Mouse (Mus musculus): ENCODE data around the gene Adnp. TPM values are rescaled to one million over a fixed set of nuclear protein-coding genes. Genes with fewer than 3 reads are reported as not detected.

Adnp gene
- polyA plus RNA-seq, 1 experiment, result 8.2 TPM

- peak; percentile 96 for TF ChIP-seq POLR2AphosphoS2 (IDR thresholded peaks at IDR 0.05; ENCODE audit: insufficient read length, low read depth)
- peak; percentile 96 for TF ChIP-seq POLR2A (IDR thresholded peaks at IDR 0.05; ENCODE audit: insufficient read length, low read depth)
- no peak for TF ChIP-seq MYOD1 (IDR thresholded peaks at IDR 0.05; ENCODE audit: control insufficient read depth in 1 of 3, insufficient read length in 2 of 3, low read depth in 2 of 3)
- Histone ChIP-seq H3K4me3 (peak within 1 kb of the TSS; percentile 96), H3K27me3 (ENCODE audit: control insufficient read depth, insufficient read depth, insufficient read length) (no peaks in the 10 kb centered on the region), H3K79me2 (ENCODE audit: control insufficient read depth, insufficient read depth) (peaks cover 44% of the 10 kb centered on the region), H3K4me2 (ENCODE audit: low read depth) (peak within 1 kb of the TSS; percentile 79), H3ac (ENCODE audit: control insufficient read depth, insufficient read length) (peak within 1 kb of the TSS; percentile 82), H3K36me3 (ENCODE audit: control insufficient read depth, insufficient read depth) (peaks cover 5% of the 10 kb centered on the region)
Measured at GRCm38 (mm10) chr2:168230026-168230728, 23.3 kb upstream of the Adnp start, which contains the start of the genes Gm20716, Dpm1 and Mocs3. Gm20716 (minus strand) TSS chr2:168230364. Dpm1 (minus strand) TSS chr2:168230591. Mocs3 (plus strand) TSS chr2:168230622.

- TF ChIP-seq E2F4 (IDR thresholded peaks at IDR 0.05; ENCODE audit: insufficient read depth) (no peak), USF1 (IDR thresholded peaks at IDR 0.05; ENCODE audit: low read depth) (no peak), POLR2AphosphoS2 (IDR thresholded peaks at IDR 0.05; ENCODE audit: insufficient read length, low read depth) (no peak), MYOG (IDR thresholded peaks at IDR 0.05; ENCODE audit: control insufficient read depth in 1 of 3, insufficient read depth in 1 of 3, insufficient read length in 2 of 3, low read depth in 2 of 3) (no peak)
- Histone ChIP-seq H3K79me2 (ENCODE audit: control insufficient read depth, insufficient read depth) (peaks cover 44% of the 10 kb centered on the region), H3K4me3 (peak overlapping the region; percentile 96), H3K4me2 (ENCODE audit: low read depth) (peak overlapping the region; percentile 79), H3ac (ENCODE audit: control insufficient read depth, insufficient read length) (peak overlapping the region; percentile 82), H3K36me3 (ENCODE audit: control insufficient read depth, insufficient read depth) (peaks cover 6% of the 10 kb centered on the region), H3K27me3 (ENCODE audit: control insufficient read depth, insufficient read depth, insufficient read length) (no peaks in the 10 kb centered on the region)
Measured at GRCm38 (mm10) chr2:168229116-168230025, 22.5 kb upstream of the Adnp start.

GRCm38 (mm10) chr2:168223326-168223725 lies 16.4 kb upstream of the Adnp start:
- TF ChIP-seq POLR2A (IDR thresholded peaks at IDR 0.05; ENCODE audit: insufficient read length, low read depth) (no peak), USF1 (IDR thresholded peaks at IDR 0.05; ENCODE audit: low read depth) (no peak), SRF (IDR thresholded peaks at IDR 0.05; ENCODE audit: control insufficient read depth, insufficient read length, low read depth) (no peak), TCF3 (IDR thresholded peaks at IDR 0.05; ENCODE audit: insufficient read length, low read depth) (no peak), MYOD1 (IDR thresholded peaks at IDR 0.05; ENCODE audit: control insufficient read depth in 1 of 3, insufficient read length in 2 of 3, low read depth in 2 of 3) (no peak), MAX (IDR thresholded peaks at IDR 0.05; ENCODE audit: low read depth) (no peak), MYOG (IDR thresholded peaks at IDR 0.05; ENCODE audit: control insufficient read depth in 1 of 3, insufficient read depth in 1 of 3, insufficient read length in 2 of 3, low read depth in 2 of 3) (no peak), CEBPB (IDR thresholded peaks at IDR 0.05; ENCODE audit: insufficient read depth, poor library complexity, severe bottlenecking) (no peak), E2F4 (IDR thresholded peaks at IDR 0.05; ENCODE audit: insufficient read depth) (no peak)
- no peak overlapping the region for H3K4me3 ChIP-seq
- peaks cover 31% of the 10 kb centered on the region for H3K36me3 ChIP-seq (ENCODE audit: control insufficient read depth, insufficient read depth)
- peaks cover 18% of the 10 kb centered on the region for H3K79me2 ChIP-seq (ENCODE audit: control insufficient read depth, insufficient read depth)
- no peak overlapping the region for H3K4me2 ChIP-seq (ENCODE audit: low read depth)
- H3ac ChIP-seq (ENCODE audit: control insufficient read depth, insufficient read length), result no peak overlapping the region
- H3K27me3 ChIP-seq (ENCODE audit: control insufficient read depth, insufficient read depth, insufficient read length), result no peaks in the 10 kb centered on the region

GRCm38 (mm10) chr2:168213788-168214397 lies 7.0 kb upstream of the Adnp start:
- Histone ChIP-seq H3K36me3 (ENCODE audit: control insufficient read depth, insufficient read depth) (peaks cover 52% of the 10 kb centered on the region), H3K4me2 (ENCODE audit: low read depth) (no peak overlapping the region), H3ac (ENCODE audit: control insufficient read depth, insufficient read length) (no peak overlapping the region), H3K27me3 (ENCODE audit: control insufficient read depth, insufficient read depth, insufficient read length) (no peaks in the 10 kb centered on the region), H3K79me2 (ENCODE audit: control insufficient read depth, insufficient read depth) (no peaks in the 10 kb centered on the region), H3K4me3 (no peak overlapping the region)
- TF ChIP-seq SRF (IDR thresholded peaks at IDR 0.05; ENCODE audit: control insufficient read depth, insufficient read length, low read depth), result no peak
- TF ChIP-seq MYOG (IDR thresholded peaks at IDR 0.05; ENCODE audit: control insufficient read depth in 1 of 3, insufficient read depth in 1 of 3, insufficient read length in 2 of 3, low read depth in 2 of 3), result no peak
- no peak for TF ChIP-seq MAX (IDR thresholded peaks at IDR 0.05; ENCODE audit: low read depth)
- no peak for TF ChIP-seq TCF12 (IDR thresholded peaks at IDR 0.05; ENCODE audit: insufficient read depth, poor library complexity, severe bottlenecking)
- TF ChIP-seq TCF3 (IDR thresholded peaks at IDR 0.05; ENCODE audit: insufficient read length, low read depth), result no peak
- TF ChIP-seq CEBPB (IDR thresholded peaks at IDR 0.05; ENCODE audit: insufficient read depth, poor library complexity, severe bottlenecking), result no peak
- no peak for TF ChIP-seq E2F4 (IDR thresholded peaks at IDR 0.05; ENCODE audit: insufficient read depth)
- no peak for TF ChIP-seq MYOD1 (IDR thresholded peaks at IDR 0.05; ENCODE audit: control insufficient read depth in 1 of 3, insufficient read length in 2 of 3, low read depth in 2 of 3)
- TF ChIP-seq USF1 (IDR thresholded peaks at IDR 0.05; ENCODE audit: low read depth), result no peak
- no peak for TF ChIP-seq REST (IDR thresholded peaks at IDR 0.05; ENCODE audit: insufficient read depth, insufficient read length)
- no peak for TF ChIP-seq POLR2A (IDR thresholded peaks at IDR 0.05; ENCODE audit: insufficient read length, low read depth)
- no peak for TF ChIP-seq POLR2AphosphoS2 (IDR thresholded peaks at IDR 0.05; ENCODE audit: insufficient read length, low read depth)

Data from myocyte (in vitro differentiated cells).